Mouse (Mus musculus): ENCODE measurements at regions not wholly inside any gene's neighbourhood (a gene's known extent, or its start where the extent isn't known, plus 50 kb on each side); places are given as distances from the start of the nearest gene placed in this dataset.

DNA sequence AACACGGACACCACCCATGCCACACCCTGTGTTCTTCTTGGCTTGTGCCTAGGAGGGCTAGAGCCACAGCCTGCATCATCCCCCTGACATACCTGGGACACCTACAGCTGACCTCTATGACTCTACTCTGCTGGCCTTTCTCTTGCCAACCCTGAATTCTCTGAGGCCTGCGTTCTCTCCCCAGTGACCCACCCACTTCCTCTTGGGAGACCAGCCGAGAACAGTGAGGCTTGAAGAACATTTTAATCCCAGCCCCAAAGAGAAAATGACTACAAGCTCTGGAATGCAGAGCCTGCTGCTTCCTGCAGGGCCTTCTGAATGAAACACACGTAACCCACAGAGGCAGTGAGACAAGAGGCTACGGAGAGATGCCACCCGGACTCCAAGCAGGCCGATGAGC, 102.0 kb downstream of the Zfp36l2 start:
- H3K9ac ChIP-seq (replicated peaks; ENCODE audit: low read depth, low read length), result no peak overlapping the region
- 12% methylated on average over 7 of the region's 7 CpGs for WGBS
- H3K4me3 ChIP-seq (ENCODE audit: low read depth, low read length), result no peak overlapping the region
- no peaks in the 10 kb centered on the region for H3K9me3 ChIP-seq (replicated peaks; ENCODE audit: control insufficient read depth, low read length)
- peaks cover 34% of the 10 kb centered on the region for H3K4me1 ChIP-seq (ENCODE audit: control insufficient read depth, insufficient read depth)
- DNase-seq (ENCODE audit: low spot score), result peak; percentile 86
- no peak overlapping the region for H3K4me2 ChIP-seq (ENCODE audit: low read depth, low read length)
- H3K27me3 ChIP-seq (ENCODE audit: control insufficient read depth, insufficient read depth, low read length), result no peaks in the 10 kb centered on the region
- TF ChIP-seq EP300 (IDR thresholded peaks at IDR 0.05; ENCODE audit: low read depth) (no peak), CTCF (IDR thresholded peaks at IDR 0.05; ENCODE audit: low read depth) (no peak)
- H3K27ac ChIP-seq (ENCODE audit: low read depth), result peak overlapping the region; percentile 62
- peak; percentile 68 for ATAC-seq (ENCODE audit: insufficient read depth, low read depth)
- H3K36me3 ChIP-seq (replicated peaks; ENCODE audit: control insufficient read depth, insufficient read depth, low read length), result no peaks in the 10 kb centered on the region

DNA sequence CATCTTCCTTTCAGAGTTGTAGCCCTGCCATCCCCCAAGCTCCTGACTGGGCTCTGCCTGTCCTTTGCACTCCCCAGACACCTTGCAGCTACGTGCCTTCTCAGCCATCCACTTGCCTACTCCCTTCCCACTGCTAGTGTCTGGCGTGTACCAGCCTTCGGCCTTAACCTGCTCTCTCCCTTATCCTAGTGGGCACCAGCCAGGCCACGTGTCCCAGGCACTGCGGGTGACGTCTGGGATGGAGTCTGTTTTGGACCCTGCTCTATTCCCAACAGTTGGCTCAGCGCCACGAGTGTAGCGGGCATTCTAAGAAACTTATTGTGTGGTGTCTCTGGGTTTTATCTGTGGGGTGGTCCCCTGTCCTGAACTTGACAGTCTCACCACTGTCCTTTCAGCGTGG, 102.5 kb downstream of the Zfp36l2 start:
- H3K36me3 ChIP-seq (replicated peaks; ENCODE audit: control insufficient read depth, insufficient read depth, low read length), result no peaks in the 10 kb centered on the region
- H3K4me1 ChIP-seq (ENCODE audit: control insufficient read depth, insufficient read depth), result peaks cover 34% of the 10 kb centered on the region
- H3K4me2 ChIP-seq (ENCODE audit: low read depth, low read length), result no peak overlapping the region
- H3K27me3 ChIP-seq (ENCODE audit: control insufficient read depth, insufficient read depth, low read length), result no peaks in the 10 kb centered on the region
- ATAC-seq (ENCODE audit: insufficient read depth, low read depth) (peak; percentile 44; the same call in 1 of the 2 replicates), DNase-seq (ENCODE audit: low spot score) (no peak)
- WGBS, result 53% methylated on average over 10 of the region's 10 CpGs
- TF ChIP-seq CTCF (IDR thresholded peaks at IDR 0.05; ENCODE audit: low read depth), result no peak
- TF ChIP-seq EP300 (IDR thresholded peaks at IDR 0.05; ENCODE audit: low read depth), result no peak
- H3K4me3 ChIP-seq (ENCODE audit: low read depth, low read length), result no peak overlapping the region
- H3K9ac ChIP-seq (replicated peaks; ENCODE audit: low read depth, low read length), result no peak overlapping the region
- no peaks in the 10 kb centered on the region for H3K9me3 ChIP-seq (replicated peaks; ENCODE audit: control insufficient read depth, low read length)
- peak overlapping the region; percentile 62 for H3K27ac ChIP-seq (ENCODE audit: low read depth)

DNA sequence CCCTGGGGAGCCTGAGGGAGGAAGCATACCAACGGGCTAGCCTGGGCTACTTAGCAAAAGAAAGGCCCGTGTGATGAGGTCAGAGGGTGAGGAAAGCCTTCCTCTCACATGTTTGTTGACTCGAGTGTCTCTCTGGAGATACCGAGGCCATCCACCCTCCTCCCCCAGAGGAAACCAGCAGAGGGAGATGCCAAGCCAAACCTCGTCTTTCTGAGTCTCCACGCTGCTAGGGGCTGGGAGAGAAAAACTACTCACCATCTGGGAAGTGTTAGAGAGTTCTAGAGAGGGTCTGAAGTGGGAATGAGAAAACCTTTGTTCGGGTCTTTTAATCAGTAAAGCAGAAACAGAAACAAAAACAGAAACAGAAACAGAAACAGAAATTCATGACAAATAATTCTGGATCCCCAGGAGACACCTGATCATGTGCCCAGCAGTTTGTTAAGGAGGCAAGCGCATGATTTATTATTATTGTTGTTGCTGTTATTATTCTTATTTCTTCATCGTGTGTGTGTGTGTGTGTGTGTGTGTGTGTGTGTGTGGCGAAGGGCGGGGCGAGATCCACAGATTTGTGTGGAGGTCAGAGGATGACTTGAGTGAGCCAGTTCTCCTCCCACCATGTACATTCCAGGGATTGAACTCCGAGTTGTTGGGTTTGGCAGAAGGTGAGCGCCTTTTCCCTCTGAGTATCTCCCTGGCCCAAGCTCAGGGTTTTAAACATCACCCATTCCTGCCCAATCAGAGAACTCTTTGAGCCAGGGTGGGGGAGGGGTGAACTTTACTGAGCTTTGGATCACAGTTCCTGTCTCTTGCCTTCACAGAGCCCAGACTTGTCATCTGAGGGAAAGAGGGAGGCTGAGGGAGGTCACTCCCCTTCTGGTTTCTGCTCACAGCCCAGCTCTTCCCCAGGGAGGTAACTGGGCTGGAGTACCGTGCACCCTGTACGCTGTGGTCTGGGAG, 104.2 kb downstream of the Zfp36l2 start:
- Histone ChIP-seq H3K9me3 (replicated peaks; ENCODE audit: control insufficient read depth, low read length) (no peaks in the 10 kb centered on the region), H3K36me3 (replicated peaks; ENCODE audit: control insufficient read depth, insufficient read depth, low read length) (no peaks in the 10 kb centered on the region), H3K4me2 (ENCODE audit: low read depth, low read length) (no peak overlapping the region), H3K4me1 (ENCODE audit: control insufficient read depth, insufficient read depth) (peaks cover 34% of the 10 kb centered on the region), H3K9ac (replicated peaks; ENCODE audit: low read depth, low read length) (0 out of 2 replicates have a peak overlapping the region, but pooled peaks have one; percentile 16), H3K4me3 (ENCODE audit: low read depth, low read length) (no peak overlapping the region), H3K27ac (ENCODE audit: low read depth) (peak overlapping the region; percentile 53), H3K27me3 (ENCODE audit: control insufficient read depth, insufficient read depth, low read length) (no peaks in the 10 kb centered on the region)
- 59% methylated on average over 16 of the region's 16 CpGs for WGBS
- DNase-seq (ENCODE audit: low spot score) (peak; percentile 57), ATAC-seq (ENCODE audit: insufficient read depth, low read depth) (peak; percentile 35)
- TF ChIP-seq CTCF (IDR thresholded peaks at IDR 0.05; ENCODE audit: low read depth), result no peak
- TF ChIP-seq EP300 (IDR thresholded peaks at IDR 0.05; ENCODE audit: low read depth), result no peak

DNA sequence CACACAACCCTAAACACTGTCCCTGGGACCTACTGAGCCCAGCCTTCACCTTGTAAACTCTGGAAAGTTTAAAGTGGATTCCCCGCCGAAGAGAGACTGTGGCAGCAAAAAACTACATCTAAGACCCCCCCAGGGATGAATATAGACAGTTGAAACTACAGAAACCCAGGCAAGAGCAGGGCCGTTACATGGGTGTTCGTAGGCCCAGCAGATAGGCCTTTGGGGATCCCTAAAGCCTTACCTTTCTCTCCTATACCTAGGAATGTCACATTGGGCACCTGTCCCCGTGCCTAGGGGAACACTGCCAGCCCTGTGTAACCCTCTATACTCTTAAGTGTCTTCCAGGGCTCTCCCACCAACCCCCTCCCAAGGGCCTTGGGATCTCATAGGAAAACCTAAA, 105.2 kb downstream of the Zfp36l2 start:
- Histone ChIP-seq H3K9me3 (replicated peaks; ENCODE audit: control insufficient read depth, low read length) (no peaks in the 10 kb centered on the region), H3K36me3 (replicated peaks; ENCODE audit: control insufficient read depth, insufficient read depth, low read length) (no peaks in the 10 kb centered on the region), H3K27ac (ENCODE audit: low read depth) (peak overlapping the region; percentile 12), H3K9ac (replicated peaks; ENCODE audit: low read depth, low read length) (no peak overlapping the region), H3K4me3 (ENCODE audit: low read depth, low read length) (no peak overlapping the region), H3K4me2 (ENCODE audit: low read depth, low read length) (no peak overlapping the region), H3K4me1 (ENCODE audit: control insufficient read depth, insufficient read depth) (peaks cover 34% of the 10 kb centered on the region), H3K27me3 (ENCODE audit: control insufficient read depth, insufficient read depth, low read length) (no peaks in the 10 kb centered on the region)
- DNase-seq (ENCODE audit: low spot score) (no peak), ATAC-seq (ENCODE audit: insufficient read depth, low read depth) (no peak)
- no peak for TF ChIP-seq CTCF (IDR thresholded peaks at IDR 0.05; ENCODE audit: low read depth)
- TF ChIP-seq EP300 (IDR thresholded peaks at IDR 0.05; ENCODE audit: low read depth), result no peak
- WGBS, result 88% methylated on average over 5 of the region's 5 CpGs

DNA sequence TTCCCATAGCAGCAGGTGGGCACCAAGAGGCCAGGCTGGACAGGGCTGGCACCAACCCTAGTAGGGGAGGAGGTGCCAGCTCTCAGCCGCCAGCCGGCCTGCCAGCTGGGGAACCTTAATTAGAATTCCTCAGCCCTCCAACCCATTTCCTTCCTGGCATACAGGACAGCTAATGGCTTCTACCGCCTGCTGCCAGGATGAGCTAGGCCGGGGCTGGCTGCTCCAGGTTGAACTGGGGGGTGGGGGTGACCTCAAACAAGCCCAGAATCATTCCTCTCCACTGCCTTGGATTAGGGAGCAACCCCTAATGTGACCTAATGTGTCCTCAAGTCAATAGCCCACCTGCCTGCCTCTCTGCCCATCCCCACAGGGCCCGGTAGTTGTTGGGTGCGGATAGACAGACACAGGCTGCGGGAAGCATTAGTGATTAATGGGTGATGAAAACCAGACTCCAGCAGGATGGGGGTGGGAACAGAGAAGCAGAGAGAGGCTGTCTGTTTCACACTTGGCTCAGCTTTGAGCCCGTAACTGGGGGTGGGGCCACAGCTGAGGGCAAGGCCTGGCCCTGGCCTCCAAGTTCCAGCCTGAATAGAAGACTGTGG, 105.9 kb downstream of the Zfp36l2 start:
- TF ChIP-seq CTCF (IDR thresholded peaks at IDR 0.05; ENCODE audit: low read depth) (no peak), EP300 (IDR thresholded peaks at IDR 0.05; ENCODE audit: low read depth) (no peak)
- Histone ChIP-seq H3K9ac (replicated peaks; ENCODE audit: low read depth, low read length) (no peak overlapping the region), H3K36me3 (replicated peaks; ENCODE audit: control insufficient read depth, insufficient read depth, low read length) (no peaks in the 10 kb centered on the region), H3K27me3 (ENCODE audit: control insufficient read depth, insufficient read depth, low read length) (no peaks in the 10 kb centered on the region), H3K4me3 (ENCODE audit: low read depth, low read length) (no peak overlapping the region), H3K4me1 (ENCODE audit: control insufficient read depth, insufficient read depth) (peaks cover 34% of the 10 kb centered on the region), H3K27ac (ENCODE audit: low read depth) (peak overlapping the region; percentile 12), H3K9me3 (replicated peaks; ENCODE audit: control insufficient read depth, low read length) (no peaks in the 10 kb centered on the region), H3K4me2 (ENCODE audit: low read depth, low read length) (no peak overlapping the region)
- no peak for DNase-seq (ENCODE audit: low spot score)
- WGBS, result 47% methylated on average over 8 of the region's 8 CpGs
- ATAC-seq (ENCODE audit: insufficient read depth, low read depth), result peak; percentile 26; the same call in 1 of the 2 replicates
